Mouse (Mus musculus) heart, embryonic 11.5 days (tissue): ENCODE measurements around the gene Zfand6. TPM values are rescaled to one million over a fixed set of nuclear protein-coding genes. Genes with fewer than 3 reads are reported as not detected.

Source experiments
- ATAC-seq: fragments of 200-750 bp; cut with Nextera tagmentation; replicated peaks from 2 replicates; pipeline ENCODE4 v1.8.0; 2017; ENCODE audit warnings: moderate library complexity; ENCODE audit not compliant: insufficient number of reproducible peaks, low FRiP score, low TSS enrichment
- H3K27ac ChIP-seq: fragments of 300-500 bp; sonication (generic); 2 replicates; pipeline ENCODE4 v1.5.1; 2014; ENCODE audit warnings: mild to moderate bottlenecking, low read depth, low read length
- H3K27me3 ChIP-seq: fragments of 300-500 bp; sonication (generic); 2 replicates; pipeline ENCODE4 v1.6.1; 2014; ENCODE audit warnings: mild to moderate bottlenecking, low read length, mixed read lengths; ENCODE audit not compliant: control insufficient read depth, insufficient read depth
- H3K36me3 ChIP-seq: fragments of 300-500 bp; sonication (generic); 2 replicates; pipeline ENCODE4 v1.6.1; 2014; ENCODE audit warnings: mild to moderate bottlenecking, low read length, moderate library complexity, mixed read lengths; ENCODE audit not compliant: control insufficient read depth, insufficient read depth
- H3K4me1 ChIP-seq: fragments of 300-500 bp; sonication (generic); 2 replicates; pipeline ENCODE4 v1.6.1; 2014; ENCODE audit warnings: low read length; ENCODE audit not compliant: control insufficient read depth, insufficient read depth
- H3K4me2 ChIP-seq: fragments of 300-500 bp; sonication (generic); 2 replicates; pipeline ENCODE4 v1.6.1; 2014; ENCODE audit warnings: mild to moderate bottlenecking, moderate library complexity
- H3K4me3 ChIP-seq: fragments of 300-500 bp; sonication (generic); 2 replicates; pipeline ENCODE4 v1.5.1; 2014; ENCODE audit warnings: low read depth, low read length
- H3K9ac ChIP-seq: fragments of 300-500 bp; sonication (generic); 2 replicates; pipeline ENCODE4 v1.6.1; 2014; ENCODE audit warnings: mild to moderate bottlenecking, low read depth, low read length, moderate library complexity
- H3K9me3 ChIP-seq: fragments of 300-500 bp; sonication (generic); replicated peaks from 2 replicates; pipeline ENCODE4 v1.6.1; 2016; ENCODE audit warnings: low read length; ENCODE audit not compliant: control insufficient read depth
- WGBS: fragments of 180-500 bp; shearing (Covaris S2); extraction: QIAGEN DNeasy Blood & Tissue Kit; methylation state at CpG from one replicate; pipeline ENCODE4 v1.1.7; 2014; ENCODE audit not compliant: insufficient replicate concordance; 5-methylcytosine and 5-hydroxymethylcytosine counted together
- polyA plus RNA-seq: library from polyadenylated mRNA; unstranded; fragments of >200 nt; fragmentation: Nextera tagmentation; extraction: Ambion mirVana; gene quantifications from 2 replicates; pipeline ENCODE4 v1.2.1, GENCODE M21; 2014

Gene Zfand6
- polyA plus RNA-seq, 1 experiment from 2014 or later: 169 TPM

- no peak for ATAC-seq
- Histone ChIP-seq H3K4me2 (peak overlapping the region; percentile 17), H3K9me3 (no peaks in the 10 kb centered on the region), H3K27ac (no peak overlapping the region), H3K4me1 (no peaks in the 10 kb centered on the region), H3K27me3 (no peaks in the 10 kb centered on the region), H3K36me3 (no peaks in the 10 kb centered on the region), H3K9ac (no peak overlapping the region), H3K4me3 (no peak overlapping the region)
- WGBS: 48% methylated on average over 8 of the region's 8 CpGs
Measured at GRCm38 (mm10) chr7:84594087-84594916, 95.5 kb downstream of the Zfand6 start.

DNA sequence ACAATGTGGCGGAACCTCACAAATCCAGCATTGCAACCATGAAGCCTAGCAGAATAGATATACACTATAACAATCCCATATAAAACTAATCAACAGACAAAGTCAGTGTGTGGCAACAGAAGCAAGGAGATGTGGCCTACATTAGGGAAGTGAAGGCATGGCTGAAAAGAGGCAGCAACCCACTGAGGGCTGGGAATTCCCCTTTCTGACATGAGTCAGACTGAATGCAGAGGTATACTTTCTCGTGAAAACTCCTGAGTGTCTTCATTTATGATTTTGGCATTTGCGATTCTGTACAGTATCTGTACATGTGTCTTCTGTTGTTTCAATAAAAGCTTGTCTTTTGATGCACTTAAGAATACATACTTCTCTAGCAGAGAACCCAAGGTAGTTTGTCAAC is 98.4 kb downstream of the Zfand6 start:
- Histone ChIP-seq H3K9ac (no peak overlapping the region), H3K4me1 (no peaks in the 10 kb centered on the region; the same call in 1 of the 2 replicates), H3K4me3 (no peak overlapping the region), H3K27ac (no peak overlapping the region), H3K4me2 (no peak overlapping the region), H3K27me3 (no peaks in the 10 kb centered on the region), H3K9me3 (no peaks in the 10 kb centered on the region), H3K36me3 (no peaks in the 10 kb centered on the region)
- no peak for ATAC-seq
- 84% methylated on average over 3 of the region's 3 CpGs for WGBS

DNA sequence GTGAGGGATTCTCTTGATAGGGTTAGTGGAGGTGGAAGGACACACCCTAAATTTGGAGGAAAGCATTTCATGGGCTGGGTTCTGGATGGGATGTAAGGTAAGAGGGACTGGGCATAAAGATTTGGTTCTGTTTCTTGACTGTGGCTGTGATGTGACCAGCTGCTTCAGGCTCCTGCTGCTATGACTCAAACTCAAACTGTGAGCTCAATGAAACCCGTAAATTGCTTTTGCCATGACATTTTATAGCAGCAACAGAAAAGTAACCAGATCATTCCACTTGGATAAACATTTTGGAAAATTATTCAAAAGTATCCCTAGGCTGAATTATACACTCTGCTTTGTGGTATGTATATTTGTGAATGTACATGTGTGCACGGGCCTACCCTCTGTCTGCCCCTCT is 99.1 kb downstream of the Zfand6 start:
- H3K27ac ChIP-seq: no peak overlapping the region
- WGBS: 91% methylated on average over 2 of the region's 2 CpGs
- H3K4me2 ChIP-seq: no peak overlapping the region
- H3K36me3 ChIP-seq: no peaks in the 10 kb centered on the region
- H3K9ac ChIP-seq: no peak overlapping the region
- no peak for ATAC-seq
- no peaks in the 10 kb centered on the region for H3K27me3 ChIP-seq
- no peaks in the 10 kb centered on the region; the same call in 1 of the 2 replicates for H3K4me1 ChIP-seq
- no peaks in the 10 kb centered on the region for H3K9me3 ChIP-seq
- no peak overlapping the region for H3K4me3 ChIP-seq

GRCm38 (mm10) chr7:84587101-84587783 is 102.5 kb downstream of the Zfand6 start:
- Histone ChIP-seq H3K27me3 (no peaks in the 10 kb centered on the region), H3K36me3 (no peaks in the 10 kb centered on the region), H3K4me3 (no peak overlapping the region), H3K9ac (no peak overlapping the region), H3K4me1 (no peaks in the 10 kb centered on the region; the same call in 1 of the 2 replicates), H3K9me3 (no peaks in the 10 kb centered on the region), H3K4me2 (no peak overlapping the region), H3K27ac (no peak overlapping the region)
- peak; percentile 86 for ATAC-seq
- 73% methylated on average over 5 of the region's 5 CpGs for WGBS

- no peak overlapping the region for H3K4me2 ChIP-seq
- no peaks in the 10 kb centered on the region for H3K36me3 ChIP-seq
- no peak for ATAC-seq
- H3K4me1 ChIP-seq: no peaks in the 10 kb centered on the region; the same call in 1 of the 2 replicates
- no peaks in the 10 kb centered on the region for H3K27me3 ChIP-seq
- no peak overlapping the region for H3K27ac ChIP-seq
- H3K9me3 ChIP-seq: no peaks in the 10 kb centered on the region
- 76% methylated on average over 3 of the region's 3 CpGs for WGBS
- H3K9ac ChIP-seq: no peak overlapping the region
- no peak overlapping the region for H3K4me3 ChIP-seq
Measured at GRCm38 (mm10) chr7:84586360-84587100, 103.2 kb downstream of the Zfand6 start.

DNA sequence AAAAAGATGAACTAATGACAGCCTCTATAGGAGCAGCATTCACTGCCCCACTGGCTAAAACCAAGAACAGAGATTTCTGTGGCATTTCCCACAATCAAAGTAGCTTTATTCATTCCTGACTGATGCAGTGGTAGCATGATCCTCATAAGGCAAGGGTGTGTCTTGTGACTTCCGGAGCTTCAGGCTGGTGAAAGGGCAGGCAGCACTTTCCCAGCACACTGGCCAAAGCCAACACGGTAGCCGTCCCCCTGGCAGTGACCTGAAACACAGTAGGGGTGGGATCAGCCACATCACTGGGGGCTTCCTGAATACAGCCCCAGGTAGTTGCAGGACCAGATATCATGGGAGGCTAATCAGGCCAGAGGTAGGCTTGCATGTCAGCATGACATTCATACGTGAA is 104.7 kb downstream of the Zfand6 start:
- H3K4me2 ChIP-seq: no peak overlapping the region
- H3K27ac ChIP-seq: no peak overlapping the region
- no peak for ATAC-seq
- WGBS: 85% methylated on average over 4 of the region's 4 CpGs
- no peaks in the 10 kb centered on the region for H3K27me3 ChIP-seq
- H3K36me3 ChIP-seq: no peaks in the 10 kb centered on the region
- no peaks in the 10 kb centered on the region for H3K9me3 ChIP-seq
- H3K4me1 ChIP-seq: no peaks in the 10 kb centered on the region; the same call in 1 of the 2 replicates
- H3K9ac ChIP-seq: no peak overlapping the region
- no peak overlapping the region for H3K4me3 ChIP-seq

DNA sequence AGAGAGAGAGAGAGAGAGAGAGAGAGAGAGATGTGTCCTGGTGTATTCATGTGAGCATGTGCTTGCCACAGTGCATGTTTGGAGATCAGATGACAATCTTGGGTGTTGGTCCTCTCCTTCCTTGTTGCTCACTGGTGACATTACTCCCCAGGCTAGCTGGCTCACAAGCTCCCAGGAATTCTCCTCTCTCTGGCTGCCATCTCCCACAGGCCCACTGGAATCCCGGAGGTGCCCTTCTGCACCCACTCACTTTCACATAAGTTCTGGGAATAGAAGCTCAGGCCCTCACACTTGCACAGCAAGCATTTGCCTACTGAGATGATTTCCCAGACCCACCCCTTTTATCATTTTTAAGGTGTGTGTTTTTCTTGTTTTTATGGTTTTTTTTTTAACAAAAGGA is 110.0 kb downstream of the Zfand6 start:
- no peaks in the 10 kb centered on the region for H3K27me3 ChIP-seq
- no peak for ATAC-seq
- no peak overlapping the region for H3K9ac ChIP-seq
- no peaks in the 10 kb centered on the region for H3K4me1 ChIP-seq
- H3K4me2 ChIP-seq: no peak overlapping the region
- no peaks in the 10 kb centered on the region for H3K9me3 ChIP-seq
- WGBS: 63% methylated on average over 1 of the region's 1 CpGs
- H3K36me3 ChIP-seq: no peaks in the 10 kb centered on the region
- no peak overlapping the region for H3K4me3 ChIP-seq
- H3K27ac ChIP-seq: no peak overlapping the region

DNA sequence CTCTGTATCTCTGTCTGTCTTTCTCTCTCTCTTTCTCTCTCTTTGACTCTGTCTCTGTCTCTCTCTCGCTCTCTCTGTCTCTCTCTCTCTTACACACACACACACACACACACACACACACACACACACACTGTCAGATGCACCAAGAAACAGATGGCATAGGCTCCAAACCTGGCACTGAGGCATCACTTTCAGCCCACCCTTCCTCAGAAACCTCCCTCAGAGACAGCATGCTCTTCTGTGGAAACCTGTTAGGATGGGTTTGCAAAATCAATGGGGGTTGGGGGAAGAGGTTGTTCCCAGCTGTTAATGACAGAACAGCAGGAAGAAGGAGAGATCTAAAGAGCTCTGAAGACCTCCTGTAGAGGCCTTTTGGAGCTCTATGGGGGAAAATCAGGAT is 110.9 kb downstream of the Zfand6 start:
- no peak overlapping the region for H3K27ac ChIP-seq
- no peak overlapping the region for H3K4me2 ChIP-seq
- H3K4me3 ChIP-seq: no peak overlapping the region
- no peaks in the 10 kb centered on the region for H3K27me3 ChIP-seq
- H3K9me3 ChIP-seq: no peaks in the 10 kb centered on the region
- no peak overlapping the region for H3K9ac ChIP-seq
- ATAC-seq: no peak
- WGBS: 67% methylated on average over 1 of the region's 1 CpGs
- no peaks in the 10 kb centered on the region for H3K36me3 ChIP-seq
- no peaks in the 10 kb centered on the region for H3K4me1 ChIP-seq
